Mouse (Mus musculus) fat pad, adult 2 months (tissue): ENCODE measurements around the gene D17Wsu92e.

Source experiments
- DNase-seq: peaks from one replicate; pipeline ENCODE4 v3.0.0-alpha.2; 2011; ENCODE audit warnings: low read depth, low spot score; ENCODE audit errors: extremely low read depth

D17Wsu92e gene

DNA sequence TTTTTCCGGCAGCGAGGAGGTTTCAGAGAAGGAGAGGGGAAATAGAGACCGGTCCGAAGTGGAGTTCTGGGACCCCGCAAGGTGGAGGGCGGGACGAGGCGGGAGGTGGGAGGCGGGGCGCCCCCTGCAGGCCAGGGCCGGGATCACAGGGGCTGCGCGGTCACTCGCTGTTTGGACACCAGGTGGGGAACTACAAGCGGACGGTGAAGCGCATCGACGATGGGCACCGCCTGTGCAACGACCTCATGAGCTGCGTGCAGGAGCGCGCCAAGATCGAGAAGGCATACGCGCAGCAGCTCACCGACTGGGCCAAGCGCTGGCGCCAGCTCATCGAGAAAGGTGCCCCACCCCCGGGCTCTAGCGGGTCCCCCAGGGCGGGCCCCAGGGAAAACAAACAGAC is 117.9 kb downstream of the D17Wsu92e start:
- DNase-seq = no peak

DNA sequence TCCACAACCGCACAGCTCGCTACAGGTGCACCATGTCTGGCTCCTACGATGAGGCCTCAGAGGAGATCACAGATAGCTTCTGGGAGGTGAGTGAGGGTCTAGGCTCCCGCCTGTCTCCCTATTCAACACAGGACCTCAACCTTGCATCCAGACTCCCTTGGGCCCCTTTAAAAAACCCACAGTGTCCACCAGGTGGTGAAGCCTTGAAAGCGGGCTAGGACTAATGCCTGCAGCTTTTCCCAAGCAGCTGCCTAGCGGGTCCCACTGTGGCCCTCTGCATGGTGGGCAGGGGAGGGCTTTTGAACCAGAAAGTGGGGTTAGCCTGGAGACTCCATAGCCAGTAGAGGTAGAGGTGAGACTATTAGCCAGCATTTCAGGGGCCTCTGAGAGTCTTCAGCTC is 118.6 kb downstream of the D17Wsu92e start:
- DNase-seq = no peak
